In genomic region chr15:97747486-97747885, GRCm38 (mm10) we compare ENCODE assay signal across 36 mouse cellular contexts. TPM values are rescaled to one million over a fixed set of nuclear protein-coding genes. Genes with fewer than 3 reads are reported as not detected.
"Had no signal": no experiment of that assay in that cellular context is flagged by ENCODE, and none has a peak within 500 bp of the region (broad histone marks: within the 10 kb centered on the region; RNA-seq: fewer than 3 reads in every experiment).

No protein-coding gene starts in this region.

- ATAC-seq: hindbrain, embryonic 16.5 days; hindbrain, postnatal 0 days; inflammation-experienced regulatory T-cells, adult 6 months; intestine, embryonic 15.5 days; intestine, embryonic 16.5 days; intestine, postnatal 0 days had no signal

- H3K4me3 ChIP-seq: heart, embryonic 12.5 days; heart, embryonic 15.5 days; hindbrain, embryonic 10.5 days; hindbrain, embryonic 12.5 days; hindbrain, embryonic 13.5 days; hindbrain, embryonic 15.5 days; intestine, embryonic 15.5 days; kidney, embryonic 15.5 days; layer of hippocampus, adult 2 months had no signal

- H3K27me3 ChIP-seq: heart, embryonic 12.5 days; heart, embryonic 13.5 days; heart, embryonic 15.5 days; hindbrain, embryonic 12.5 days; hindbrain, embryonic 15.5 days; intestine, embryonic 15.5 days; kidney, embryonic 15.5 days had no signal

- H3K9ac ChIP-seq: heart, embryonic 12.5 days; heart, embryonic 15.5 days; hindbrain, embryonic 12.5 days; hindbrain, embryonic 13.5 days; hindbrain, embryonic 14.5 days; hindbrain, embryonic 15.5 days; intestine, embryonic 15.5 days; kidney, embryonic 15.5 days had no signal

- H3K36me3 ChIP-seq: hindbrain, embryonic 10.5 days; hindbrain, embryonic 12.5 days; hindbrain, embryonic 13.5 days; hindbrain, embryonic 15.5 days; intestine, embryonic 15.5 days had no signal

- DNase-seq: heart, postnatal 10 days; heart, postnatal 14 days; heart, postnatal 36 days; heart, postnatal 4 days; kidney, adult 11 months; kidney, adult 18-20 months; kidney, adult 2 months; kidney, adult 8-10 months; kidney, adult 9 months; kidney, postnatal 10 days; kidney, postnatal 14 days; kidney, postnatal 25 days; kidney, postnatal 36 days; kidney, postnatal 4 days; layer of hippocampus, adult 9-11 months; layer of hippocampus, postnatal 36 days had no signal

- H3K27ac ChIP-seq: hindbrain, embryonic 12.5 days; hindbrain, embryonic 13.5 days; hindbrain, embryonic 14.5 days; hindbrain, embryonic 15.5 days; hindbrain, postnatal 0 days; intestine, embryonic 15.5 days; kidney, embryonic 15.5 days; kidney, postnatal 0 days; layer of hippocampus, adult 2 months had no signal

- H3K9me3 ChIP-seq: heart, embryonic 10.5 days; heart, embryonic 12.5 days; heart, embryonic 13.5 days; heart, embryonic 15.5 days; hindbrain, embryonic 10.5 days; hindbrain, embryonic 12.5 days; hindbrain, embryonic 13.5 days; hindbrain, embryonic 15.5 days; intestine, embryonic 15.5 days; kidney, embryonic 15.5 days had no signal

RNA-seq across cellular contexts. Expression of gene Endou, which starts 16.3 kb away (rescaled TPM):
- polyA plus RNA-seq: heart, embryonic 11.5 days; inflammation-experienced regulatory T-cells, adult 6 months; intestine, embryonic 14.5 days had no signal

RNA-seq across cellular contexts. Expression of gene Rapgef3, which starts 20.3 kb away (rescaled TPM):
- polyA plus RNA-seq: inflammation-experienced regulatory T-cells, adult 6 months had no signal
